18 mouse cellular contexts compared by ENCODE assay signal in genomic region chr11:11826475-11826874, GRCm38 (mm10). TPM values are rescaled to one million over a fixed set of nuclear protein-coding genes. Genes with fewer than 3 reads are reported as not detected.
DNase-seq lines count a peak whose midpoint lies in the region; ATAC-seq and TF ChIP-seq lines count a peak whose summit lies in the region.
"Had no signal": no experiment of that assay in that cellular context is flagged by ENCODE, and none has a peak within 500 bp of the region (broad histone marks: within the 10 kb centered on the region; RNA-seq: fewer than 3 reads in every experiment).

No protein-coding gene starts in this region.

- no peaks in the 10 kb centered on the region for H3K27me3 ChIP-seq in heart, embryonic 14.5 days (ENCODE audit: control insufficient read depth, insufficient read depth, low read length)
- H3K27me3 ChIP-seq in lung, embryonic 16.5 days (ENCODE audit: control insufficient read depth, insufficient read depth, low read depth, low read length), result no peaks in the 10 kb centered on the region
- no peaks in the 10 kb centered on the region for H3K27me3 ChIP-seq in embryonic facial prominence, embryonic 14.5 days (replicated peaks; ENCODE audit: control insufficient read depth, insufficient read depth, low read length)
- no peaks in the 10 kb centered on the region for H3K27me3 ChIP-seq in limb, embryonic 14.5 days (ENCODE audit: control insufficient read depth, insufficient read depth, low read length)
- H3K27me3 ChIP-seq: hindbrain, embryonic 15.5 days; midbrain, embryonic 15.5 days had no signal

- no peak overlapping the region for H3K4me3 ChIP-seq in heart, embryonic 14.5 days (ENCODE audit: control insufficient read depth in 1 of 2, insufficient read depth in 1 of 2, low read depth in 1 of 2, low read length in 2 of 2)
- H3K4me3 ChIP-seq in lung, embryonic 16.5 days (ENCODE audit: low read length), result no peak overlapping the region
- H3K4me3 ChIP-seq in lung, adult 2 months (replicated peaks; ENCODE audit: extremely low read depth, low read depth, low read length), result no peak overlapping the region
- H3K4me3 ChIP-seq in embryonic facial prominence, embryonic 14.5 days (ENCODE audit: low read depth, low read length), result no peak overlapping the region
- no peak overlapping the region for H3K4me3 ChIP-seq in limb, embryonic 14.5 days (replicated peaks; ENCODE audit: low read length)
- H3K4me3 ChIP-seq: erythroblast, embryonic 14.5 days; hindbrain, embryonic 15.5 days; megakaryocyte, embryonic 14.5 days; midbrain, embryonic 15.5 days had no signal

- DNase-seq in heart, postnatal 25 days (ENCODE audit: low spot score), result no peak
- DNase-seq in lung, adult 2 months, result no peak
- DNase-seq in embryonic facial prominence, embryonic 14.5 days (ENCODE audit: low spot score), result no peak
- no peak for DNase-seq in limb, embryonic 14.5 days (ENCODE audit: low spot score)
- DNase-seq in left cerebral cortex, postnatal 10 days (ENCODE audit: extremely low spot score in 1 of 2, low spot score in 2 of 2), result no peak
- no peak for DNase-seq in thymus, postnatal 4 days
- DNase-seq: cerebellum, adult 9-11 months; kidney, adult 2 months; kidney, postnatal 14 days; lung, adult 18-20 months; thymus, postnatal 14 days had no signal

- H3K4me2 ChIP-seq in heart, embryonic 14.5 days (ENCODE audit: low read length), result no peak overlapping the region
- H3K4me2 ChIP-seq in lung, embryonic 16.5 days (ENCODE audit: low read depth, low read length), result no peak overlapping the region
- no peak overlapping the region for H3K4me2 ChIP-seq in embryonic facial prominence, embryonic 14.5 days (ENCODE audit: low read depth, low read length)
- no peak overlapping the region for H3K4me2 ChIP-seq in limb, embryonic 14.5 days (replicated peaks; ENCODE audit: low read depth, low read length, severe bottlenecking)
- H3K4me2 ChIP-seq: hindbrain, embryonic 15.5 days; midbrain, embryonic 15.5 days had no signal

- H3K9me3 ChIP-seq in heart, embryonic 14.5 days (ENCODE audit: control insufficient read depth, low read length), result no peaks in the 10 kb centered on the region
- no peaks in the 10 kb centered on the region for H3K9me3 ChIP-seq in lung, embryonic 16.5 days (ENCODE audit: control insufficient read depth, low read length)
- H3K9me3 ChIP-seq in embryonic facial prominence, embryonic 14.5 days (ENCODE audit: control insufficient read depth, low read length), result no peaks in the 10 kb centered on the region
- H3K9me3 ChIP-seq in limb, embryonic 14.5 days (ENCODE audit: control insufficient read depth, low read length), result no peaks in the 10 kb centered on the region
- H3K9me3 ChIP-seq: hindbrain, embryonic 15.5 days; midbrain, embryonic 15.5 days had no signal

- intact Hi-C loops in heart, postnatal 25 days (cut with DNase I), result no loop called here
- intact Hi-C loops in left cerebral cortex, postnatal 10 days (cut with DNase I), result no loop called here

- TF ChIP-seq POLR2A in lung, adult 2 months (IDR thresholded peaks at IDR 0.05; ENCODE audit: borderline replicate concordance, extremely low read depth, low read depth, low read length), result no peak
- no peak for TF ChIP-seq POLR2A in limb, embryonic 14.5 days (IDR thresholded peaks at IDR 0.05; ENCODE audit: borderline replicate concordance, extremely low read depth, insufficient read depth, insufficient read length)

- no peak overlapping the region for H3K9ac ChIP-seq in heart, embryonic 14.5 days (ENCODE audit: low read length)
- no peak overlapping the region for H3K9ac ChIP-seq in lung, embryonic 16.5 days (ENCODE audit: low read length)
- H3K9ac ChIP-seq in embryonic facial prominence, embryonic 14.5 days (ENCODE audit: low read depth, low read length), result no peak overlapping the region
- H3K9ac ChIP-seq in limb, embryonic 14.5 days (ENCODE audit: low read depth, low read length, severe bottlenecking), result no peak overlapping the region
- H3K9ac ChIP-seq: hindbrain, embryonic 15.5 days; midbrain, embryonic 15.5 days had no signal

- peaks cover 57 to 85% of the 10 kb centered on the region in 2 experiments for H3K4me1 ChIP-seq in heart, embryonic 14.5 days (ENCODE audit: control insufficient read depth in 2 of 2, insufficient read depth in 2 of 2, low read length in 2 of 2)
- peaks cover 68% of the 10 kb centered on the region for H3K4me1 ChIP-seq in lung, embryonic 16.5 days (replicated peaks; ENCODE audit: control insufficient read depth, insufficient read depth, low read length)
- H3K4me1 ChIP-seq in lung, adult 2 months (ENCODE audit: control insufficient read depth, insufficient read depth, low read length), result peaks cover 10% of the 10 kb centered on the region
- H3K4me1 ChIP-seq in embryonic facial prominence, embryonic 14.5 days (ENCODE audit: control insufficient read depth, insufficient read depth, low read length), result peaks cover 74% of the 10 kb centered on the region
- peaks cover 82% of the 10 kb centered on the region for H3K4me1 ChIP-seq in limb, embryonic 14.5 days (ENCODE audit: control insufficient read depth, insufficient read depth, low read length)

- peak overlapping the region; percentile 46 to 94; a peak in 3 of 4 replicates for H3K27ac ChIP-seq in heart, embryonic 14.5 days (replicated peaks in 1 of 2; ENCODE audit: control insufficient read depth in 1 of 2, insufficient read depth in 1 of 2, low read depth in 2 of 2, low read length in 2 of 2)
- 0 out of 2 replicates have a peak overlapping the region, but pooled peaks have one; percentile 15 for H3K27ac ChIP-seq in lung, embryonic 16.5 days (ENCODE audit: low read length)
- peak overlapping the region; percentile 97 for H3K27ac ChIP-seq in embryonic facial prominence, embryonic 14.5 days (replicated peaks; ENCODE audit: low read depth, low read length)
- 0 out of 2 replicates have a peak overlapping the region, but pooled peaks have one; percentile 26 for H3K27ac ChIP-seq in limb, embryonic 14.5 days (replicated peaks; ENCODE audit: low read depth, low read length)
- H3K27ac ChIP-seq: hindbrain, embryonic 15.5 days; midbrain, embryonic 15.5 days had no signal

- no peak for ATAC-seq in heart, embryonic 14.5 days (ENCODE audit: insufficient number of reproducible peaks, insufficient read depth, low FRiP score, low read depth)
- no peak for ATAC-seq in lung, embryonic 16.5 days (ENCODE audit: low read depth)
- no peak for ATAC-seq in embryonic facial prominence, embryonic 14.5 days (ENCODE audit: low read depth)
- ATAC-seq in limb, embryonic 14.5 days (ENCODE audit: low FRiP score, low read depth), result no peak
- ATAC-seq: forebrain, embryonic 16.5 days; midbrain, embryonic 15.5 days had no signal

- H3K36me3 ChIP-seq in heart, embryonic 14.5 days (ENCODE audit: control insufficient read depth, insufficient read depth, low read length), result no peaks in the 10 kb centered on the region
- no peaks in the 10 kb centered on the region for H3K36me3 ChIP-seq in lung, embryonic 16.5 days (ENCODE audit: control insufficient read depth, insufficient read depth, low read length)
- no peaks in the 10 kb centered on the region for H3K36me3 ChIP-seq in embryonic facial prominence, embryonic 14.5 days (ENCODE audit: control insufficient read depth, insufficient read depth, low read length)
- no peaks in the 10 kb centered on the region for H3K36me3 ChIP-seq in limb, embryonic 14.5 days (ENCODE audit: control insufficient read depth, insufficient read depth, low read length)
- H3K36me3 ChIP-seq: hindbrain, embryonic 15.5 days; midbrain, embryonic 15.5 days had no signal

- TF ChIP-seq CTCF in lung, adult 2 months (IDR thresholded peaks at IDR 0.05; ENCODE audit: insufficient read depth, low read length), result no peak

RNA-seq across cellular contexts. Expression of gene Fignl1, which starts 17.7 kb away (rescaled TPM):
- polyA plus RNA-seq in heart, embryonic 14.5 days (2014; fragmentation: Nextera tagmentation; extraction: Ambion mirVana), result 49.6 and 53.8 TPM in 2 replicates
- total RNA-seq in heart, postnatal 25 days (2021), result under 1 TPM; 0.59 to 0.60 TPM
- 76.6 and 79.4 TPM in 2 replicates for polyA plus RNA-seq in lung, embryonic 16.5 days (2015; fragmentation: Nextera tagmentation; extraction: Ambion mirVana)
- polyA plus RNA-seq in lung, adult 2 months (2012; rRNA removed), result 0.17 and 0.47 TPM in 2 replicates
- polyA plus RNA-seq in embryonic facial prominence, embryonic 14.5 days (2014; fragmentation: Nextera tagmentation; extraction: Ambion mirVana), result 45.5 and 55.6 TPM in 2 replicates
- polyA plus RNA-seq in limb, embryonic 14.5 days (2012; rRNA removed), result 20.0 and 21.2 TPM in 2 replicates
- 43.2 and 46.5 TPM in 2 replicates for polyA plus RNA-seq in limb, embryonic 14.5 days (2014; fragmentation: Nextera tagmentation; extraction: Ambion mirVana)
- 1 to 10 TPM; 1.8 to 1.9 TPM for total RNA-seq in left cerebral cortex, postnatal 10 days (2021)

Comparison
In these comparisons a context has a peak if more than half of its experiments do, and no peak if none do; other contexts are left out.
1. RNA of gene Fignl1, which starts 17.7 kb away (polyA plus RNA-seq): 76.6 to 79.4 TPM in lung, embryonic 16.5 days, 49.6 to 53.8 TPM in heart, embryonic 14.5 days, 20.0 to 46.5 TPM in limb, embryonic 14.5 days and 45.5 to 55.6 TPM in embryonic facial prominence, embryonic 14.5 days; 0.17 to 0.47 TPM in lung, adult 2 months; every median in the first group is over 10 times any median in the second.
2. H3K27ac ChIP-seq: peak in every context shown above with its lines; median percentile 97 in embryonic facial prominence, embryonic 14.5 days; 70 in heart, embryonic 14.5 days; 26 in limb, embryonic 14.5 days; 15 in lung, embryonic 16.5 days.